Mouse (Mus musculus): ENCODE measurements at regions not wholly inside any gene's neighbourhood (a gene's known extent, or its start where the extent isn't known, plus 50 kb on each side); places are given as distances from the start of the nearest gene placed in this dataset.

DNA sequence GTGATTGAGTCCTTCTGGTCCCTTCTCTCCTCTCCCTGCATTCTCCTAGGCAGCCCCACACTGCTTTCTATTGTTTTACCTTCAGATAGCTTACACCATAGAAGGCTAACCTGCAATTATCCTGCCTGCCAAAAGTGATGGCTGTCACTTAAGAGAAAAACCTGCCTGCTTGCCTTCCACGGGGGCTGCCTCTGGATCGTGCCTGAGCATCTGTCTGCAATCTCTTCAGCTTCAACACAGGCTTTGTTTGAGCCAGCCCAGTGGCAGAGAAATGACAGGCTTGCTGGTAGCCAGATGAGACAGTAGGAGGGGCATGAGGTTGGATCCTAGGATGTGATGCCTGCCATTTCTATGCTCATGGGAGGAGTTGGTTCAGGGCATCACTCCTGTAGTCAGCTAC lies 345.2 kb upstream of the Tshz3 start:
- no peak for DNase-seq (ENCODE audit: low read depth, low spot score)
- 53% methylated on average over 2 of the region's 2 CpGs for WGBS

GRCm38 (mm10) chr7:36350616-36351015 lies 347.3 kb upstream of the Tshz3 start:
- WGBS = 68% methylated on average over 4 of the region's 4 CpGs
- no peak for DNase-seq (ENCODE audit: low read depth, low spot score)

DNA sequence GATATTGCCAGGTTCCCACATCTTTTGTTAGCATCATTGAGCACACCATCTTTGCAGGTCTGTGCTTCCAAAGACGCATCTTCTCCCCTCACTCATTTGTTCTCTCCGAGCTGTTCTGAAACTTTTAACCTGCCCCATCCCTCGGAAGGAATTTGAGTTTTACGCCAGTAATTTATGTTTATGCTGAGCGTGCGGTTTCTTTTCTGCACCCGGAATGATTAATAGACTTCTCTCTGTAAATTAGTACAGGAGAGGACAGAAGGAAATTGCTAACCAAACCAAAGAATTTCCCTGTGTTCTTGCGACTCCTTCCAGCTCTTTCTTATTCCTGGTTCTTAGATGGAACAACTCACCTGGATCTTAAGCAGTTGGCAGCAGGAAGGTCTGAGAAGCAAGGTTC lies 349.7 kb upstream of the Tshz3 start:
- 30% methylated on average over 8 of the region's 8 CpGs for WGBS
- DNase-seq (ENCODE audit: low read depth, low spot score) = no peak

GRCm38 (mm10) chr7:36334857-36335256 lies 363.1 kb upstream of the Tshz3 start:
- DNase-seq (ENCODE audit: low read depth, low spot score) = no peak
- 95% methylated on average over 5 of the region's 5 CpGs for WGBS

GRCm38 (mm10) chr7:36334091-36334490 lies 363.8 kb upstream of the Tshz3 start:
- WGBS = 29% methylated on average over 5 of the region's 5 CpGs
- no peak for DNase-seq (ENCODE audit: low read depth, low spot score)

GRCm38 (mm10) chr7:36332633-36333032 lies 365.3 kb upstream of the Tshz3 start:
- 91% methylated on average over 7 of the region's 7 CpGs for WGBS
- DNase-seq (ENCODE audit: low read depth, low spot score) = no peak

DNA sequence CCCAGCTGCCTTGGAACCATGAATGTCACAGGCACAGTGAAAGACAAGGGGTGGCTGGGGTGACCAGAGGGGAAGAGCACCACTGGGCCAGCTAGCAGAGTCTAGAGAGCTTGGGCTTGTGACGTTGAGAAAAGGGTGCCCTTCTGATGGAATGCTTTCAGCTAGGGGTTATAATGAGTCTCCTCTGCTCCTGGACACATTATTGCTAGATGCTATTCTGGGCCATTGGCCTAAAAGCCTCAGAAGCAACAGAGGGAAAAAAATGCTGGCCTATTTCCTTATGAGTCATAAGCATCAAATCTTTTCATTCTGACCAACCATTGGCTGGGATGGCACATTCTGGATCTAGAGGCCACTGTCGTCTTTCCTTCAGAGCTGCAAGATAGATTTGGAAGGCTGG lies 369.8 kb upstream of the Tshz3 start:
- DNase-seq (ENCODE audit: low read depth, low spot score) = no peak
- WGBS = 70% methylated on average over 2 of the region's 2 CpGs

GRCm38 (mm10) chr7:36324035-36324434 lies 373.9 kb upstream of the Tshz3 start:
- DNase-seq (ENCODE audit: low read depth, low spot score) = no peak
- 26% methylated on average over 1 of the region's 1 CpGs for WGBS

GRCm38 (mm10) chr7:36322181-36322580 lies 375.7 kb upstream of the Tshz3 start:
- no peak for DNase-seq (ENCODE audit: low read depth, low spot score)
- WGBS = 36% methylated on average over 4 of the region's 4 CpGs

DNA sequence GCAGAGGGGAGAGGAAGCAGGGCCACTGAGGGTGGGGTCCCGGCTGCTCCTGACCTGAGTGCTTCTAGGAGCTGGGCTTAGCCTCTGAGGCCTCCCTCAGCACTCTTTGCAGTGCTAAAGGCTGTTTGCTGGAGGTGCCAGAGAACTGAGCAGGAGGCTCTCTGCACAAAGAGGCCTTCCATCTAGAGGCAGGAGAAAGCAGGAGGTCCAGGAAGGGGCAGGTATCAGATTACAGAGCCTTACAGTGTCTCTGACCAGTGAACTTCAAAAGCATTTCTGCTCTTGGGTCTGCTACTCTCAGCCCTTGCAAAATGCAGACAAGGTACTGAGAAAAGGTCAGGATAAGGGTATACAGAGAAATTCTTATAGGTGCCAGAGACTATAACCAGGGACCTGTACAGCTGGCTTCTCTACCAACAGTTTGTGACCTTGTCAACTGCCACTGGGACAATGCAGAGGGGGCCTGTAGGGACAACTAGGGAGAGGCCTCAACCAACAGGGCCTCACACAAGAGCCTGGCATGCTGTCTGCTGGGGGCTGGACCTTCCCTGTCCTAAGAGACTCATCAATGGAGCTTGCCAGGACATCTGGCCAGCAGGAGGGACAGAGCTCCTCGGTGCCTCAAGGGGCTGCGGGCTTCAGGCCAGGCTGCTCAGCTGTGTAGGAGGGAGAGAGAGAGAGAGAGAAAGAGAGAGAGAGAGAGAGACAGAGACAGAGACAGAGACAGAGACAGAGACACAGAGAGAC lies 380.3 kb upstream of the Tshz3 start:
- WGBS = 40% methylated on average over 3 of the region's 3 CpGs
- DNase-seq (ENCODE audit: low read depth, low spot score) = no peak

- 87% methylated on average over 1 of the region's 1 CpGs for WGBS
- no peak for DNase-seq (ENCODE audit: low read depth, low spot score)
Observed at GRCm38 (mm10) chr7:36313751-36314150, 384.2 kb upstream of the Tshz3 start.

DNA sequence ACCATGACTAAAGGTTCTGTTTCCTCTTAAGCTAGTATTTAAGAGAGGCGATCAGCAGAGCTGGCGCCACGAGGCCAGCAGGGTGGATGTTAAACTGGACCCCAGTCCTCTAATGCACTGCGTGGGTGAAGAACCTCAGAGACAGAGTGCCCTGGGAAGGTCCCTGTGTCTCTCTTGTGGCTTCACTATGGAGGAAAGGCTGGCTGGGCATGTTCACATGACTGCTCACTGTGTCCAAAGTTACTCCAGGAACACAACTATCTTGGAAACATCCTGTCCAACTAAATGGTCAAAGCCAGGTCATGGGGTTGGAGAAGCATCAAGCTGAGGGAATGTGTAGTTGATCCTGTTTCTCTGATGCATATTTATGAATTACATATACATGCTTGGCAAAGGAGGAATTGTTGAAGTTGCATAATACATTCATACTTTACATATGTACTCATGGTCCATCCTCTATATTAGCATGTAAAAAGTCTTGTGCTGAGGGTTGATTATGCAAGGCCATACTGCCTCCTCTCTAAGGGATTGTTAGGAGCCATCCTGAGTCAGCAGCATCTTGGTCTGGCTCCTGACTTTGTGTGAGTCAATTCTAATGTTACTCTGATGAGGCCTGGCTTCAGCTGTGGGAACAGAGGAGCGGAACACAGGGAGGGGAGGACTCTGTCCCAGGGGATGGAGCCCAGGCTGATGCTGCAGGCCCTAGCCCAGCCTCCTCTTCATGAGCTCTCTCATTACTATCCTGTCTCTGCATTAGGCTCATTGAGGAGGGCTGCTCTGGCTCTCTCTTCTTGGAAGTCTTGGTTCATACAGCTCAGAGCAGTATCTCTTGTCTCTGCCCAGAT lies 387.9 kb upstream of the Tshz3 start:
- DNase-seq (ENCODE audit: low read depth, low spot score) = no peak
- WGBS = 81% methylated on average over 5 of the region's 5 CpGs

- DNase-seq (ENCODE audit: low read depth, low spot score) = no peak
- whole genome bisulfite sequencing = 86% methylated on average over 9 of the region's 9 CpGs
Observed at GRCm38 (mm10) chr7:36308726-36309125, 389.2 kb upstream of the Tshz3 start.

GRCm38 (mm10) chr7:36308106-36308620 lies 389.8 kb upstream of the Tshz3 start:
- 70% methylated on average over 10 of the region's 10 CpGs for WGBS
- no peak for DNase-seq (ENCODE audit: low read depth, low spot score)

- DNase-seq (ENCODE audit: low read depth, low spot score) = no peak
Observed at GRCm38 (mm10) chr7:36277275-36277674, 420.6 kb upstream of the Tshz3 start.

DNA sequence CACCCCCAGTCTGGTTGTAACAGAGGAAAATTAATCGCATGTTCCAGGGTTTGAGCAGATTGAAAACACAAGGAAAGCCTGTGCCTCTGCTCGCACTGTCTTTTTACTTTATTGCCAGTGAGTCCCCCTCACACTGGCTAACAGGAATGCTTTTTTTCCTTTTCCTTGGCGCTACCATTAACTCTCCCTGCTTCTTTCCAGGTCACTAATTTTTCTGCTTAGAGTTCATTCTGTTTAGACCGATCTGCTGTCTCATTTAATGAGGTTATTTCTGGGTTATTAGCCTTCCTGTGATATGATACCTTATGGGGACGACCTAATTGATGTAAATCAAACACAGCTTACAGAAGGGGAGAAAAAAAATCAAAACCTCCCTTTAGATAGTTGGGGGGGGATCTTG lies 429.0 kb upstream of the Tshz3 start:
- no peak for DNase-seq (ENCODE audit: low read depth, low spot score)
- WGBS = 55% methylated on average over 5 of the region's 5 CpGs

DNA sequence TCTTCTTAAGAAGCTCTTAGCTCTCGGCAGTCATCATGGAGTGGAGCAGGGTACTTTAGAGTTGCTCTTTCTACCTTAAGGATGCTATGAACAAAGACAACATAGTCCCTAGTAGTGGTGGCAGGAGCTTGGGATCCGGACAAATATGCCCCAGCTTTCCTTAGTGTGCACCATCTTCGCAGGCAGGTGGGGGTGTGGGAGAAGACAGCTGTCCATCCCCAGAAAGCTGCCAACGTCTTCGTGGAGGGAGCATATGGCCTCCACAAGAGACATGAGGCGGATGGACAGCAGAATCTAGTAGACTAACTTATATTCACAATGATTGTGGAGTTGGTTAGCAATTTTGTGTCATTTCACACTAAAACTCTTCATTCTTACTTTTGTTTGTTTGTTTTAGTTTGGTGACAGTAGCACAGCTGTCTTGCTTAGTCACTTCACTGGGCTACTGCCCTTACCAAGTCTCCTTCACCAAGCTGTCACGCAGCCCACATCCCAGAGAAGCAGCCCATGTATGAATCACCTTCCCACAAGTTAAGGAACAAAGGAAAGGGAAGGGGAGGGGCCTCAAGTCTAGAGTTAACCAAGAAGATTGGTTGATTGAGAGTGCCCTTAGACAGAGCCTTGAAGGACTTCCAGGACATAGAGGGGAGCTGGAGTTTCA lies 432.6 kb upstream of the Tshz3 start:
- DNase-seq (ENCODE audit: low read depth, low spot score) = no peak
- WGBS = 75% methylated on average over 7 of the region's 7 CpGs

DNA sequence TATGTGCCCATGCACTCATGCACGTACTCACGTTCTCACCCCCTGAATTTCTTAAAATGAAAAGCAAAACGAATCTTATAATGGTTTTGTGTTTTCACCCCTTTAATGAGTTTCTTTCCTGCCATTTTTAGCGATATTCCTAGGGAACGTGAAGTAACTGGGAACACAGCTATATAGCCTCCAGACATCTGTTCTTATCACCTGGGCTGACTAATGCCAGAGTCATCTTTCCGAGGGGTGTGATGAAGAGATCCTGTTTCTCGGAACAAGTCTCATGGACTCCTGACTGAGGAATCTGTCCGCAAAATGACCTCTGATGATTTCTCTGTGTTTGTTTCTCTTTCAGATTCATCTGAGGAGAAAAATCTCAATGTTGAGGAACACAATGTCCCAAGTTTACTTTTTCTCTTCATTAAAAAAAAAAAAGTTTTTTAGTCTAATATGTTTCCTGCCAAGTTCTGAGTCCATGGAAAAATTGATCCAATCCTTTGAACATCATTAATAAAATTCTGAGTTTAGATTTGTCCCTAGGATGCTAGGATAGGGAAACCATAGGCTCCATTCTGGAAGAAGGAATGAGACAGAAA lies 435.7 kb upstream of the Tshz3 start:
- WGBS = 75% methylated on average over 8 of the region's 8 CpGs
- DNase-seq (ENCODE audit: low read depth, low spot score) = no peak

- no peak for DNase-seq (ENCODE audit: low read depth, low spot score)
- WGBS = 84% methylated on average over 15 of the region's 15 CpGs
Observed at GRCm38 (mm10) chr7:36257102-36257501, 440.8 kb upstream of the Tshz3 start.

DNA sequence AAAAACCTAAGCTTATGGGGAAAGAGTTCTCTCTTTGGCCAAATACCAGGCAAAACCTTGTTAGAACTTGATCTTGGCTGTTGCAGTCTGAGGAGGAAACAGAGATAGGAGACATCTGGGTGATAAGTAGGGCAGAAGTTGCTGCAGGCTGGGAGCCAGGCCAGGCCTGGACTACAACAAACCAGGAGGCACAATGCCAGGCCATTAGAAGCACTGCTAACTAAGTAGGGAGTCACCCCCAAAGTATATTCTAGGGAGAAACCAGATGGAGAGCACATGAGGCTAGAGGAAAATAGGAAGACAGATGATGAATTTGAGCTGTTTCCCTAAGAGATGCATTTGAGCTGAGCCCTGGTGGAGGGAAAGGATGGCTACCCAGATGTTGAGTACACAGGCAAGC lies 444.6 kb upstream of the Zfp507 start:
- DNase-seq (ENCODE audit: low read depth, low spot score) = no peak
